21 mouse cellular contexts compared by ENCODE assay signal in the genomic region with DNA sequence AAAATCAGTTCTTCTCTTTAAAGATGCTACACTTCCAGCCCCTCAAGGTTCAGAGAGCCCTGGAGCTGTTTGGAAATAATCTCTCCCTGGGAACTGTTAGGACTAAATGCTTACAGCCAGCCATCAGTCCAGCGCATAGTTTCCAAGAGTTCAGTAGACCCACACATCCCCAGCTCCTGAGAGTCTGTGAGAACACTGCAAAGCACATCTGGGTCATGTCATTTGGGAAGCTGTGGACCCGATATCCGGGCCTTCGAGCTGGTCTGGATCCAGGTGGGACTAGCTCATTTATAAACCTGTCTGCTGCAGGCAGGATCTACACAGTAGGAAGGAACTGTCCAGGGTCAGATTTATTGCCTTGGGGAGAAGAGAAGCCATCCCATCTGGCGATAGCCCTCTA. TPM values are rescaled to one million over a fixed set of nuclear protein-coding genes. Genes with fewer than 3 reads are reported as not detected.
"Had no signal": no experiment of that assay in that cellular context is flagged by ENCODE, and none has a peak within 500 bp of the region (broad histone marks: within the 10 kb centered on the region; RNA-seq: fewer than 3 reads in every experiment).

No protein-coding gene starts in this region.

- H3K9me3 ChIP-seq: limb, embryonic 12.5 days; limb, embryonic 15.5 days; midbrain, embryonic 12.5 days; midbrain, embryonic 15.5 days; neural tube, embryonic 12.5 days; neural tube, embryonic 15.5 days had no signal

- H3K27ac ChIP-seq: hindbrain, postnatal 0 days; limb, embryonic 12.5 days; limb, embryonic 15.5 days; liver, embryonic 14.5 days; macrophage; midbrain, embryonic 12.5 days; midbrain, embryonic 15.5 days; neural tube, embryonic 12.5 days; neural tube, embryonic 15.5 days had no signal

- H3K4me3 ChIP-seq: limb, embryonic 12.5 days; limb, embryonic 15.5 days; midbrain, embryonic 12.5 days; midbrain, embryonic 15.5 days; neural tube, embryonic 12.5 days; neural tube, embryonic 15.5 days had no signal

- ATAC-seq: hindbrain, postnatal 0 days; inflammation-experienced regulatory T-cells, adult 6 months; liver, postnatal 0 days; lung, postnatal 0 days; midbrain, embryonic 15.5 days had no signal

- H3K4me2 ChIP-seq: limb, embryonic 12.5 days; limb, embryonic 15.5 days; liver, embryonic 11.5 days; lung, embryonic 14.5 days; midbrain, embryonic 12.5 days; midbrain, embryonic 15.5 days; neural tube, embryonic 12.5 days; neural tube, embryonic 15.5 days had no signal

- H3K9ac ChIP-seq: limb, embryonic 12.5 days; limb, embryonic 15.5 days; liver, embryonic 14.5 days; liver, postnatal 0 days; lung, embryonic 14.5 days; midbrain, embryonic 12.5 days; midbrain, embryonic 15.5 days; neural tube, embryonic 12.5 days; neural tube, embryonic 15.5 days had no signal

- H3K27me3 ChIP-seq: neural tube, embryonic 12.5 days; neural tube, embryonic 15.5 days had no signal

- H3K36me3 ChIP-seq: limb, embryonic 12.5 days; limb, embryonic 15.5 days; midbrain, embryonic 12.5 days; midbrain, embryonic 15.5 days; neural tube, embryonic 12.5 days; neural tube, embryonic 15.5 days had no signal

- DNase-seq: kidney, postnatal 10 days; kidney, postnatal 36 days; left cerebral cortex, postnatal 4 days; liver, postnatal 0 days; lung, embryonic 14.5 days; right cerebral cortex, adult 18-20 months; right cerebral cortex, postnatal 14 days; right cerebral cortex, postnatal 4 days; thymus, postnatal 25 days had no signal

RNA-seq across cellular contexts. Expression of a gene that starts 11.1 kb away (rescaled TPM):
- polyA plus RNA-seq: inflammation-experienced regulatory T-cells, adult 6 months; liver, postnatal 0 days; macrophage had no signal
